Mouse (Mus musculus) ES-Bruce4 (cell line): ENCODE data around the gene Srek1.

Source experiments
- CTCF ChIP-seq: IDR thresholded peaks from one replicate; pipeline ENCODE4 v1.8.1; 2011; ENCODE audit warnings: low read depth, low read length
- EP300 ChIP-seq: IDR thresholded peaks from 2 replicates; pipeline ENCODE4 v1.6.1; 2011; ENCODE audit warnings: low read depth, low read length; ENCODE audit not compliant: insufficient read depth
- POLR2A ChIP-seq: IDR thresholded peaks from one replicate; pipeline ENCODE4 v1.8.1; 2011; ENCODE audit warnings: low read length; ENCODE audit not compliant: insufficient read depth

DNA sequence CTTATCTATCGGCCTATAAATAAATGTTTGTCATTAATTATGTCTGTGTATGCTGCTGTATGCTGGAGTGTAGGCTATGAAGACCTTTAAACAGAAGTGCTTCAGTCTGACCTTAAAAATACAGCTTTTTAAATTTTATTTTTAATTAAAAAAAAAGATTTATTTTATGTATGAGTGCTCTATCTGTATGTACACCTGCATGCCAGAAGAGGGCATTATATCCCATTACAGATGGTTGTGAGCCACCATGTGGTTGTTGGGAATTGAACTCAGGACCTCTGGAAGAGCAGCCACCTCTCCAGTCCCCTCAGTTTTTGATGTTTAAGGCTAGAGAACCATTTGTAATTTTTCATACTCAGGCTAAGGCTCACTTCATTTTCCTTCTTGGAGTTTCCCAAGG is 26.6 kb upstream of the Srek1 start:
- TF ChIP-seq CTCF (no peak), POLR2A (no peak), EP300 (no peak)
